Mouse (Mus musculus): Measurements from ENCODE around the gene Bcap31. TPM values are rescaled to one million over a fixed set of nuclear protein-coding genes. Genes with fewer than 3 reads are reported as not detected.
A peak's percentile ranks its signal among the peaks of the same experiment; 100 is the strongest.

Bcap31 gene
- polyA plus RNA-seq, 1 experiment, result 52.2 TPM

DNA sequence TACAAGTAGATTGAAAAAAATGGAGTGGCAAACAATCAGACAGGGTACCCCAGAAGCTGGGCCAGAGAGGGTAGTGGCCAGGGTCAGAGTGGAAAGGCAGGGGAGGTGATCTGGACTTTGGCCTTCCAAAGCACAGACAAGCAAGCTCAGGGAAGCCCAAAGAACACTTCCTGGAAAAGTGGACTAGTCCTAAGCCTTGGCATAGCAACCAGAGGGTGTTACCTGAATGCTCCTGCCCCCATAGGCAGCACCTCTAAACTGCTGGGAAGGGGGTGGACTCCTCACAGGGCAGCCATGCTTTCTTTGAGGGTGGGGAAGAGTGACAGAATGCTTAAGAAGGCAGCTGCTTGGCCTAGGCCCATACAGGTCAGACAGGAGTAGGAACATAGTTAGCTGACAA lies 31.0 kb downstream of the Bcap31 start:
- Histone ChIP-seq H3K9me3 (no peaks in the 10 kb centered on the region), H3K36me3 (replicated peaks; ENCODE audit: low read length) (peaks cover 97% of the 10 kb centered on the region), H3K4me1 (peaks cover 14% of the 10 kb centered on the region), H3K27me3 (replicated peaks) (peaks cover 28% of the 10 kb centered on the region), H3K4me3 (replicated peaks) (no peak overlapping the region)
- no peak for TF ChIP-seq FLI1 (IDR thresholded peaks at IDR 0.05; ENCODE audit: low read length)
- no peak for TF ChIP-seq GATA1 (IDR thresholded peaks at IDR 0.05; ENCODE audit: borderline replicate concordance, low read length)

DNA sequence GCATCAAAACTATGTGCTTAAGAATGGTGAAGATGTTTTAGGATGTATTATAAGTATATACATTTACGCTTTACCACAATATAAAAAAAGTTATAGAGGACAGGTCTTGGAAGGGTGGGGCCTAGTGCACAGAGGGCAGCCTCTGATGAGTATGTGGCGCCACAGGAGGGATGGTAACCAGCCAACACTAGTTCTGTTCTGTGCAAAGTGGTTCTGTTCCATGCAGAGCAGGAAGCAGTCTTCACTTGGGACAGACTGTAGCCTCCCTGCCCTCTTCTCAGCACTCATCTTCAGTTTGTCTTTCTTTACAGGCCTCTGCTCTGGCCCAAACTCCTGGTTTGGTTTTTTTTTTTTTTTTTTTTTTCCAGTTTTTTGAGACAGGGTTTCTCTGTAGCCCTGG lies 31.8 kb downstream of the Bcap31 start:
- Histone ChIP-seq H3K9me3 (no peaks in the 10 kb centered on the region), H3K4me3 (replicated peaks) (no peak overlapping the region), H3K36me3 (replicated peaks; ENCODE audit: low read length) (peaks cover 97% of the 10 kb centered on the region), H3K27me3 (replicated peaks) (peaks cover 28% of the 10 kb centered on the region), H3K4me1 (peaks cover 14% of the 10 kb centered on the region)
- TF ChIP-seq GATA1 (IDR thresholded peaks at IDR 0.05; ENCODE audit: borderline replicate concordance, low read length) (no peak), FLI1 (IDR thresholded peaks at IDR 0.05; ENCODE audit: low read length) (no peak)

GRCm38 (mm10) chrX:73676668-73677067 lies 39.3 kb downstream of the Bcap31 start:
- H3K36me3 ChIP-seq (replicated peaks; ENCODE audit: low read length), result peaks cover 29% of the 10 kb centered on the region
- H3K27me3 ChIP-seq (replicated peaks), result peaks cover 78% of the 10 kb centered on the region
- peaks cover 20% of the 10 kb centered on the region for H3K4me1 ChIP-seq
- peaks cover 8% of the 10 kb centered on the region; the same call in 1 of the 2 replicates for H3K9me3 ChIP-seq
- H3K4me3 ChIP-seq (replicated peaks), result no peak overlapping the region
- no peak for TF ChIP-seq GATA1 (IDR thresholded peaks at IDR 0.05; ENCODE audit: borderline replicate concordance, low read length)
- no peak for TF ChIP-seq FLI1 (IDR thresholded peaks at IDR 0.05; ENCODE audit: low read length)

DNA sequence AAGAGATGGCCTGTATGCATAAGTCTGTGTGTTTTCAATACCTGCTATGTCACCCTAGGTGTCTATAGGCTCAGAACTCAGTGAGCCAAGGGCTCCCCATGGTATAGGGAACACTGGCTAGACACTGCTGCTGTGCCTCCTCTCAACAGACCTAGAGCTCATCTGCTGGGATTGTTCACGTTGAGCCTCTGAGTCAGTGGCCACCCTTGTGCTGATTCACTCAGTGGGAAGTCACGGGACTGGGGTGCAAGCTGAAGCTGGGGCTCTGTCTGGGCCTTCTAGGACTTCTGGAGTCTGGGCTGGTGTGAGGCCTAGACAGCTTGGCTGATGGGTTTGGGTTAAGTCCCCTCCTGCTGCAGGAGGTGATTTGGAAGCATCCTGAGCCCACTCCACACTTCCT lies 40.7 kb downstream of the Bcap31 start:
- no peak for TF ChIP-seq FLI1 (IDR thresholded peaks at IDR 0.05; ENCODE audit: low read length)
- TF ChIP-seq GATA1 (IDR thresholded peaks at IDR 0.05; ENCODE audit: borderline replicate concordance, low read length), result no peak
- Histone ChIP-seq H3K36me3 (replicated peaks; ENCODE audit: low read length) (peaks cover 16% of the 10 kb centered on the region), H3K9me3 (peaks cover 8% of the 10 kb centered on the region; the same call in 1 of the 2 replicates), H3K4me3 (replicated peaks) (no peak overlapping the region), H3K27me3 (replicated peaks) (peaks cover 82% of the 10 kb centered on the region), H3K4me1 (peaks cover 20% of the 10 kb centered on the region)

GRCm38 (mm10) chrX:73673968-73674661 lies 41.9 kb downstream of the Bcap31 start:
- peaks cover 85% of the 10 kb centered on the region for H3K27me3 ChIP-seq (replicated peaks)

DNA sequence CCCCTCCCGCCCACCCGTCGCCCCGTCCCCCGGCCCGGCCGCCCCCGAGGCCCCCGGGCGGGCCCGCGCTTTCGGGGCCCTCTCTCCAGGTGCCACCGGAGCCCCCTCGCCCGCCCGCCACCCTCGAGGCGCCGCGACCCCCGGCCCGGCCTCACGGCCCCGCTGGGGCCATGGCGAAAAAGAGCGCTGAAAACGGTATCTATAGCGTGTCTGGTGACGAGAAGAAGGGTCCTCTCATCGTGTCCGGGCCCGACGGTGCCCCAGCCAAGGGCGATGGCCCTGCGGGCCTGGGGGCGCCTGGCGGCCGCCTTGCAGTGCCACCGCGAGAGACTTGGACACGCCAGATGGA lies 42.4 kb downstream of the Bcap31 start:
- Histone ChIP-seq H3K4me3 (replicated peaks) (peak overlapping the region; percentile 89), H3K36me3 (replicated peaks; ENCODE audit: low read length) (no peaks in the 10 kb centered on the region), H3K4me1 (peaks cover 20% of the 10 kb centered on the region), H3K9me3 (peaks cover 8% of the 10 kb centered on the region; the same call in 1 of the 2 replicates), H3K27me3 (replicated peaks) (peaks cover 81% of the 10 kb centered on the region)
- no peak for TF ChIP-seq GATA1 (IDR thresholded peaks at IDR 0.05; ENCODE audit: borderline replicate concordance, low read length)
- TF ChIP-seq FLI1 (IDR thresholded peaks at IDR 0.05; ENCODE audit: low read length), result no peak

More at GRCm38 (mm10) chrX:73673968-73674661, 41.9 kb downstream of the Bcap31 start:
- TF ChIP-seq FLI1 (IDR thresholded peaks at IDR 0.05; ENCODE audit: low read length) (no peak), GATA1 (IDR thresholded peaks at IDR 0.05; ENCODE audit: borderline replicate concordance, low read length) (no peak)
- Histone ChIP-seq H3K36me3 (replicated peaks; ENCODE audit: low read length) (peaks cover 5% of the 10 kb centered on the region), H3K4me1 (peaks cover 20% of the 10 kb centered on the region), H3K9me3 (peaks cover 8% of the 10 kb centered on the region; the same call in 1 of the 2 replicates), H3K4me3 (replicated peaks) (peak overlapping the region; percentile 89)

DNA sequence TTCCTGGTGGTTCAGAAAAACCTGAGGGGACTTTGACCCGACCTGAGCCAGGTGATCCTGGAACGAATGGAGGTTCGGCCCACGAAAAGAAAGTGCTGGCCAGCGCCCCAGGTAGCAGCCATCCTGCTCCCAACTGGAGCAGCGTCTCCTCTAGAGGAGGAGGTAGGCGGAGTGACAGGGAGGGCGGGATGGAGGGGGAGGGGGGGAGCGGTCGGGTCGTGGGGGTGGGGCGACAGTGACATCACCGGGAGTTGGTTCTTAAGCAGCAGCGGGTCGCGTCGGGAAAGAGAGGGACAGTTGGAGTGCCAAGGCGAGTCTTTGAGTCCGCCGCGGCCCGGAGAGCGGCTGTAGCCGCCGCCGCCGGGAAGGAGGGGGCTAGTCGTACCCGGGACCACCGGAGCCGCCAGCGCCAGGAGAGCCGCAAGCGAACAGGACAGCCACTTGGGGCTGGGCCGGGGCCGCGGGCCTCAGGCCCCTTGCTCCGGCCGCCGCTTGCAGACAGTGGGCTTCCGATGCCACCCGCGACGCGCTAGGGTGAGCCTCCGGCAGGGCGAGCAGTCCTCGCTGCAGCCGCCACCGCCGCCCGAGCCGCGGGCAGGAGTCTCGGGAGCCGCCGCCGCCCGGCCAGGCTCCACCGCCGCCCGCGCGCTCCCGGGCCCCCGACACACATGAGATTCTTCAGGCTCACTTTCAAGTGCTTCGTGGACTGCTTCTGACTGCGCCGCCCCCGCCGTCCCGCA lies 42.9 kb downstream of the Bcap31 start, which contains the start of gene Slc6a8:
TSS of gene Slc6a8 (plus strand) at position 272 of the 740 bp plus-strand sequence.
- H3K27me3 ChIP-seq (replicated peaks), result peaks cover 79% of the 10 kb centered on the region
- TF ChIP-seq GATA1 (IDR thresholded peaks at IDR 0.05; ENCODE audit: borderline replicate concordance, low read length) (no peak), FLI1 (IDR thresholded peaks at IDR 0.05; ENCODE audit: low read length) (no peak)
- peak within 1 kb of the TSS; percentile 89 for H3K4me3 ChIP-seq (replicated peaks)
- H3K9me3 ChIP-seq, result peaks cover 8% of the 10 kb centered on the region; the same call in 1 of the 2 replicates
- H3K36me3 ChIP-seq (replicated peaks; ENCODE audit: low read length), result no peaks in the 10 kb centered on the region
- H3K4me1 ChIP-seq, result peaks cover 20% of the 10 kb centered on the region

DNA sequence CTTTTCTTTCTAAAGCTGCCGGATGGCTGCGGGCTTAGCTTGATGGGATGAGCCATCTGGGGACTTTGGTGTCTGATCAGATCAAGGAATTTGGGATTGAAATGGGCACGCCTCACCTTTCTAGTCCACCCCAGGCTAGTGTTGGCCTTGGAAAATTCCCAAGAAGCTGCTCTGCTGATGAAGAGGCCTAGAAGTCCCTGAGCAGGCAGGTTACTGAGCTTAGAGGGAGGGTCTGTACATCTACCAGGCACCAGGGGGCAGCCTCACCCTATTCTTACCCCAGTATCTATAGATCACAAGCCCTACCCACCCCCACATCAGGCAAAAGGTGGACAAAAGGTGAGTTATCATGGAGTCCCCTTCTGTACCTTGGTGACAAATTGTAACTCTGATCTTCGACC lies 43.9 kb downstream of the Bcap31 start:
- peak overlapping the region; percentile 23 for H3K4me3 ChIP-seq (replicated peaks)
- peaks cover 73% of the 10 kb centered on the region for H3K27me3 ChIP-seq (replicated peaks)
- TF ChIP-seq GATA1 (IDR thresholded peaks at IDR 0.05; ENCODE audit: borderline replicate concordance, low read length), result no peak
- no peak for TF ChIP-seq FLI1 (IDR thresholded peaks at IDR 0.05; ENCODE audit: low read length)

DNA sequence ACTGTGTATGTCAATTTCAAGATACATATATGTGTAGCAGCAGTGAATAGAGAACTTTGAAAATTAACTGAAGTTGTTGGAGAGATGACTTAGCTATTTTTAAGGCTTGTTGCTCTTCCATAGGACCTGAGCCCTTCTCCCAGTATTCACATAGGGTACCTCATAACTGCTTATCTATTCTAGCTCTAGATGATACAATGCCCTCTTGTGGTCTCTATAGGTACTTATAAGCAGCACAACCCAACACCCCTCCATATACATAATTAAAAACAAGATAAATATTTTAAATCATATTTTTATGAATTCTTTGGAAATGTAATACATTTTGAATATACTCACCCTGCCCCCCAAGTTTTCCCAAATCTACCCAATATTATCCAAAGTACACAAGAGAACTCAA lies 52.8 kb downstream of the Bcap31 start:
- H3K27me3 ChIP-seq (replicated peaks), result peaks cover 31% of the 10 kb centered on the region
- no peak for TF ChIP-seq FLI1 (IDR thresholded peaks at IDR 0.05; ENCODE audit: low read length)
- no peak for TF ChIP-seq GATA1 (IDR thresholded peaks at IDR 0.05; ENCODE audit: borderline replicate concordance, low read length)
- H3K4me1 ChIP-seq, result peaks cover 3% of the 10 kb centered on the region; the same call in 1 of the 2 replicates
- peaks cover 11% of the 10 kb centered on the region; the same call in 1 of the 2 replicates for H3K9me3 ChIP-seq
- H3K36me3 ChIP-seq (replicated peaks; ENCODE audit: low read length), result no peaks in the 10 kb centered on the region
- no peak overlapping the region for H3K4me3 ChIP-seq (replicated peaks)

More for the DNA sequence above, 43.9 kb downstream of the Bcap31 start:
- peaks cover 8% of the 10 kb centered on the region; the same call in 1 of the 2 replicates for H3K9me3 ChIP-seq
- H3K36me3 ChIP-seq (replicated peaks; ENCODE audit: low read length), result no peaks in the 10 kb centered on the region
- peaks cover 20% of the 10 kb centered on the region for H3K4me1 ChIP-seq

DNA sequence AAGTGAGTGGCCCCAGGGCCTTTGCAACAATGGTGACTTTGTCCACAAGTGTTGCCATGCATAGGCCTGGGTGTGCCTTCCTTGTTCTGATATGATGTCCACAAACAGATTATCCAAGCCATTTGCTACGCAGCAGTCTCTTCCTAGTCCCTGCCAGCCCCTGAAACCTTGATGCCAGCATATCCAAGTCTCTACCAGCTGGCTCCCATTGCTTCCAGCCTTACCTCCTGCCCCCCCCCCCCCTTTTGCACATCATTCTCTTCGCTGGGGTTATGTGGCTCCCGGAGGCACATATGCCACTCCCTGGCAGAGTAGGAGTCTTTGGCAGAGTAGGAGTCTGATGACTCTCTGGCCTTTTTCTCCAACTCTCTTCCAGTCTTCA lies 55.7 kb downstream of the Bcap31 start:
- Histone ChIP-seq H3K36me3 (replicated peaks; ENCODE audit: low read length) (no peaks in the 10 kb centered on the region), H3K27me3 (replicated peaks) (peaks cover 50% of the 10 kb centered on the region), H3K4me3 (replicated peaks) (no peak overlapping the region), H3K9me3 (peaks cover 11% of the 10 kb centered on the region; the same call in 1 of the 2 replicates), H3K4me1 (peaks cover 9% of the 10 kb centered on the region; the same call in 1 of the 2 replicates)
- TF ChIP-seq GATA1 (IDR thresholded peaks at IDR 0.05; ENCODE audit: borderline replicate concordance, low read length), result no peak
- TF ChIP-seq FLI1 (IDR thresholded peaks at IDR 0.05; ENCODE audit: low read length), result no peak

Measured in megakaryocyte, embryonic 14.5 days (primary cell).